Mouse (Mus musculus) erythroblast, embryonic 14.5 days (primary cell): ENCODE measurements around the gene 1110051M20Rik. TPM values are rescaled to one million over a fixed set of nuclear protein-coding genes. Genes with fewer than 3 reads are reported as not detected.

Experiments
- H3K27me3 ChIP-seq: 2 replicates; pipeline ENCODE4 v1.6.1; 2012; ENCODE audit warnings: inconsistent platforms; ENCODE audit not compliant: control insufficient read depth
- H3K36me3 ChIP-seq: 2 replicates; pipeline ENCODE4 v1.6.1; 2012; ENCODE audit warnings: mild to moderate bottlenecking, inconsistent platforms; ENCODE audit not compliant: control insufficient read depth
- H3K4me1 ChIP-seq: 2 replicates; pipeline ENCODE4 v1.6.1; 2012; ENCODE audit warnings: inconsistent platforms; ENCODE audit not compliant: control insufficient read depth
- H3K4me3 ChIP-seq: replicated peaks from 2 replicates; pipeline ENCODE3; 2012; ENCODE audit warnings: moderate library complexity, mild to moderate bottlenecking, inconsistent platforms
- H3K9me3 ChIP-seq: 2 replicates; pipeline ENCODE4 v1.6.1; 2012; ENCODE audit warnings: low read length, inconsistent platforms, mixed read lengths; ENCODE audit not compliant: control insufficient read depth
- GATA1 ChIP-seq: IDR thresholded peaks from 2 replicates; pipeline ENCODE4 v1.6.1; 2012; ENCODE audit warnings: low read length, inconsistent platforms, mixed read lengths
- TAL1 ChIP-seq: IDR thresholded peaks from 3 replicates; pipeline ENCODE4 v1.6.1; 2012; ENCODE audit warnings: low read length, inconsistent platforms, mixed read lengths
- polyA plus RNA-seq: library from polyadenylated mRNA; stranded (reverse); fragments of >175 nt; gene quantifications from 2 replicates; pipeline ENCODE4 v1.2.3, GENCODE M21; 2012

The 1110051M20Rik gene
- polyA plus RNA-seq, 1 experiment = 0.09 TPM

DNA sequence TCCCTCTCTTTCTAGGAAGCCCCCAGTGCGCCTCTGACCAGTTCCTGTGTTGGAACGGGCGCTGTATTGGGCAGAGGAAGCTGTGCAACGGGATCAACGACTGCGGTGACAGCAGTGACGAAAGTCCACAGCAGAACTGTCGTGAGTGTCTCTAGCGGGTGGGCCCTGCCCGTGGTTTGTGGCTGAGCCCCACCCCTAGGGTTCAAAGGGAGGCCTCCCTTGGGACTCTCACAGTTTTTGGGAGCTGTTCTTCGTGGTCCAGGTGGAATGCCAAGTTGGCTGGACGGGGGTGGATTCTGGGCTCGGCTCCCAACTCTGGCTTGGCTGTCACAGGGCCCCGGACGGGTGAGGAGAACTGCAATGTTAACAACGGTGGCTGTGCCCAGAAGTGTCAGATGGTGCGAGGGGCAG lies 31.8 kb upstream of the 1110051M20Rik start:
- H3K4me3 ChIP-seq = no peak overlapping the region
- peaks cover 3% of the 10 kb centered on the region; the same call in 1 of the 2 replicates for H3K36me3 ChIP-seq
- TF ChIP-seq TAL1 (no peak), GATA1 (no peak)
- no peaks in the 10 kb centered on the region for H3K9me3 ChIP-seq
- no peaks in the 10 kb centered on the region for H3K4me1 ChIP-seq
- H3K27me3 ChIP-seq = no peaks in the 10 kb centered on the region

GRCm38 (mm10) chr2:91475791-91476190 lies 31.3 kb upstream of the 1110051M20Rik start:
- no peaks in the 10 kb centered on the region for H3K27me3 ChIP-seq
- no peaks in the 10 kb centered on the region for H3K4me1 ChIP-seq
- peaks cover 3% of the 10 kb centered on the region; the same call in 1 of the 2 replicates for H3K36me3 ChIP-seq
- TF ChIP-seq GATA1 = no peak
- TF ChIP-seq TAL1 = no peak
- no peak overlapping the region for H3K4me3 ChIP-seq
- H3K9me3 ChIP-seq = no peaks in the 10 kb centered on the region

DNA sequence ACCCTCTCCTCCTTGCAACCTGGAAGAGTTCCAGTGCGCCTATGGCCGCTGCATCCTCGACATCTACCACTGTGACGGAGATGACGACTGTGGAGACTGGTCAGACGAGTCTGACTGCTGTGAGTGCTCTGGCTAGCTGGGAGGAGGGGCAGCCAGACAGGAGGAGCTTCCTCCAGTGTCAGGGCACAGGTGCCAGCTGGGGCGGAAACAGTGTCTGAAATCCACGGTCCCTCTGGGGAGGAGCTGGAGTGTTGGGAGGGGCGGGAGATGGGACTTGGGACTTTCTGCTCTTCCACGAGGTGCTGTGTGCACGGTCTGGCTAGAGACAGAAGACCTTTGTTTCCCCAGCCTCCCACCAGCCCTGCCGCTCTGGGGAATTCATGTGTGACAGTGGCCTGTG lies 29.9 kb upstream of the 1110051M20Rik start:
- Histone ChIP-seq H3K4me1 (no peaks in the 10 kb centered on the region), H3K9me3 (no peaks in the 10 kb centered on the region), H3K4me3 (no peak overlapping the region), H3K27me3 (no peaks in the 10 kb centered on the region), H3K36me3 (peaks cover 3% of the 10 kb centered on the region; the same call in 1 of the 2 replicates)
- TF ChIP-seq GATA1 (no peak), TAL1 (no peak)

DNA sequence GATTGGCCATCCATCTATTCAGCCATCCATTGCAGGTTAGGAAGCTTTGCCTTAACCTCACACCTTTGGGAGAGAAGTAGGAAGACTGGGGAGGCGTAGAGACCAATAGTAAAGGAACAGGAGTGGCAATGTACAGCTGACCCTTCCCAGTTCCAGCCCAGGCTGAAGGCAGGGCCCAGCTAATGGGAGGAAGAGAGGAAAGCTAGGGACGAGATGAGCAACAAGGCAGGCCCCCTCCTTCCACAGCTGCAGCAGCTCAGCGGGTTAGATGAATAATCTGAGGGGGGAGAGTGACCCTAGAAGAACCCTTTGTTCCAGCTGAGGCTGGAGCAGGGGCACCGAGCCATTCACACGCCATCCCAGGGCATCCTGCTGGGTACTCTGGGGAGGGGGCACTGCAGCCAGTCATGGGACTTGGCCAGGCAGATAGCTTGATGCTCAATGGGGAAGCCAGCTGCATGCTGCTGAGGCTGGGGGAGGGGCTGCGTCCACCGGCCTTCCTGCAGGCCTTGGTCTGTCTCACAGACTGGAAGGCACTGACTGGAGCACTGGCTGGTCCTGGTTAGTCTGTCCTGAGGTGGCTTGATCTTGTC lies 25.6 kb upstream of the 1110051M20Rik start:
- H3K36me3 ChIP-seq = no peaks in the 10 kb centered on the region; the same call in 1 of the 2 replicates
- H3K27me3 ChIP-seq = no peaks in the 10 kb centered on the region
- TF ChIP-seq TAL1 = no peak
- TF ChIP-seq GATA1 = no peak
- H3K4me1 ChIP-seq = no peaks in the 10 kb centered on the region
- no peaks in the 10 kb centered on the region for H3K9me3 ChIP-seq
- no peak overlapping the region for H3K4me3 ChIP-seq

DNA sequence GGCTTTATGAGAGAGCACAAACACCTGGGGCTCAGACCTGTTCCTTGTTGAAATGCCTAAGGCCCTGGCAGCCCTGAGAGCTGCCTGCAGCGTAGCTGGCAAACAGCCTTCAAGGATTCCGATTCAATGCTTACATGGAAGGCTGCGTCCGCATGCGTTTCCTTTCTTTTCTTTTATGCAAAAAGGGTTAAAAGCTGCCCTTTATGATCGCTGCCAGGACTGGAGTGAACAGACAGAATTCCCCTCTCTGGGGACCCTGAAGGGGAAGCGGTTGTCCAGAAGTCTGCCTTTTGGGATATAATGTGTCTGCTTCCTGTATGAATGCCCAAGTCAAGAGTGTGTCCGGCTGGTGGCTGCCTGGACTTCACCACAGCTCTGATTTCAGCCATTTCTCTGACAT lies 23.1 kb upstream of the 1110051M20Rik start:
- peaks cover 5% of the 10 kb centered on the region for H3K27me3 ChIP-seq
- TF ChIP-seq GATA1 (no peak), TAL1 (no peak)
- no peak overlapping the region for H3K4me3 ChIP-seq
- H3K36me3 ChIP-seq = no peaks in the 10 kb centered on the region
- H3K9me3 ChIP-seq = no peaks in the 10 kb centered on the region
- no peaks in the 10 kb centered on the region for H3K4me1 ChIP-seq

- Histone ChIP-seq H3K4me3 (no peak overlapping the region), H3K27me3 (peaks cover 22% of the 10 kb centered on the region), H3K9me3 (no peaks in the 10 kb centered on the region), H3K36me3 (no peaks in the 10 kb centered on the region), H3K4me1 (no peaks in the 10 kb centered on the region)
- TF ChIP-seq TAL1 (no peak), GATA1 (no peak)
Measured at GRCm38 (mm10) chr2:91465934-91466333, 21.4 kb upstream of the 1110051M20Rik start.

DNA sequence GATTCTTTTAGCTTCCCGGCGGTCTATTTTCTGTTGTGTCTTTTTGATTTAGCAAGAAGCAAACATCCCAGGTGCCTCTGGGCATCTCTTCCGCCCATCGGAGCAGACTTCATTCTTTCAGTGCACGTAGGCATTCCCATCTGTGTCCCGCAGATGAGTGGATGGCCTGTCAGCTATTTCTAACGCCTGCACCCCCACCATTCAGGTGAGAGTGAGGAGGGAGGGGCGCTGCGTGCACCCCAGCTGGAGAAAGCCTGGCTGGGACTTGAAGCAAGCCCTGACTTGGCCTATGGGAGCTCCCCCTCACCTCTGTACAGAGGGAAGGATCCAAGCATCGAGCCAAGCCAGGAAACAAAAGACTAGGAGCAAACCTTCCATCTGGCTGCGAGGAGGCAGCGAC lies 18.2 kb upstream of the 1110051M20Rik start:
- TF ChIP-seq GATA1 (no peak), TAL1 (no peak)
- peaks cover 11% of the 10 kb centered on the region for H3K9me3 ChIP-seq
- no peak overlapping the region for H3K4me3 ChIP-seq
- no peaks in the 10 kb centered on the region for H3K36me3 ChIP-seq
- H3K4me1 ChIP-seq = peaks cover 6% of the 10 kb centered on the region
- peaks cover 55% of the 10 kb centered on the region for H3K27me3 ChIP-seq

- peaks cover 11% of the 10 kb centered on the region for H3K9me3 ChIP-seq
- peaks cover 11% of the 10 kb centered on the region for H3K4me1 ChIP-seq
- H3K4me3 ChIP-seq = no peak overlapping the region
- peaks cover 60% of the 10 kb centered on the region for H3K27me3 ChIP-seq
- H3K36me3 ChIP-seq = no peaks in the 10 kb centered on the region
- no peak for TF ChIP-seq GATA1
- no peak for TF ChIP-seq TAL1
Measured at GRCm38 (mm10) chr2:91462196-91462595, 17.7 kb upstream of the 1110051M20Rik start.

DNA sequence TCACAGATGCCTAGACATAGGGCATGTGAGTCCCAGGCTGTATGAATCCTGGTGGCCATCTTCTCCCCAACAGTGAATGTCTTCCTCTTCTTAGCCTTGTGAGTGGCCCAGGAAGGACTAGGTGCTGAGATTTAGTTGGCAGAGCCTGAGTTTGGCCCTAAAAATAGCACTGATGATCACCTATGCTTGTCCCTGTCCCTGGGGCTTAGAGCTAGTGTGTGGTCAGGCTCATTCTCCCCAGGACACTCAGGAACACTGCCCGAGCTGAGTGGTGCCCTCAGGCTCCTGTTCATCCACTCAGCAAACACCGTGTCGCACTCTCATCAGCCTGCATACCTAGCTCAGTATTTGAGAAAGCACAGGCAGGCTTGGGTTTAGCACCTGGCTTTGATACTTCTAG lies 16.8 kb upstream of the 1110051M20Rik start:
- Histone ChIP-seq H3K36me3 (no peaks in the 10 kb centered on the region), H3K27me3 (peaks cover 68% of the 10 kb centered on the region), H3K9me3 (peaks cover 11% of the 10 kb centered on the region), H3K4me1 (peaks cover 19% of the 10 kb centered on the region), H3K4me3 (no peak overlapping the region)
- TF ChIP-seq TAL1 (no peak), GATA1 (no peak)

DNA sequence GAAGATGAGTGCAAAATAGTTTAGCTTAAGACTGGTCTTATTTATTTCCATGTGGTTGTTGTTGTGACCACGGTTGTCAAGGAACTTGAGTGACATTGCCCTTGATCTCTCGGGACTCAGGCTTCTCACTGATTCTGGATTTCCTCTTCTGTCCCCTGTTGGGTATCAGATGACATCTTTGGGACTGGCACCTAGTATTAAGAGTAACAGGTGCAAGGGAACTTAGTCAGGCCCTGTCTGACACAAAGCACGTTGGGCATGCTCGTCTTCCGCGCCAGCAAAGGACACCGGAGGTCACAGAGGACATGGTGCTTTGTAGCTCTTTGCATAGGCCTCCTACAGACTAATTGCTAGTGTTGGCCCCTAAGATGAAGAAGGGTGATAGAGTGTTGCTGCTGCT lies 16.3 kb upstream of the 1110051M20Rik start:
- TF ChIP-seq TAL1 (no peak), GATA1 (no peak)
- Histone ChIP-seq H3K27me3 (peaks cover 74% of the 10 kb centered on the region), H3K4me1 (peaks cover 19% of the 10 kb centered on the region), H3K4me3 (no peak overlapping the region), H3K36me3 (no peaks in the 10 kb centered on the region), H3K9me3 (peaks cover 11% of the 10 kb centered on the region)
